Mouse (Mus musculus) adrenal gland, postnatal 10 days (tissue): ENCODE measurements around the gene Wdr89. TPM values are rescaled to one million over a fixed set of nuclear protein-coding genes. Genes with fewer than 3 reads are reported as not detected.
A peak's percentile ranks its signal among the peaks of the same experiment; 100 is the strongest.

Experiments
- DNase-seq: peaks from one replicate; pipeline ENCODE4 v3.0.0; 2021; ENCODE audit warnings: mixed read lengths
- total RNA-seq, 2 experiments: library from RNA; stranded (reverse); gene quantifications; 2 replicates each; pipeline ENCODE4 v1.2.3; 2021

Wdr89 gene
- total RNA-seq, 2 experiments from 2014 or later = 4.8 to 8.3 TPM

DNA sequence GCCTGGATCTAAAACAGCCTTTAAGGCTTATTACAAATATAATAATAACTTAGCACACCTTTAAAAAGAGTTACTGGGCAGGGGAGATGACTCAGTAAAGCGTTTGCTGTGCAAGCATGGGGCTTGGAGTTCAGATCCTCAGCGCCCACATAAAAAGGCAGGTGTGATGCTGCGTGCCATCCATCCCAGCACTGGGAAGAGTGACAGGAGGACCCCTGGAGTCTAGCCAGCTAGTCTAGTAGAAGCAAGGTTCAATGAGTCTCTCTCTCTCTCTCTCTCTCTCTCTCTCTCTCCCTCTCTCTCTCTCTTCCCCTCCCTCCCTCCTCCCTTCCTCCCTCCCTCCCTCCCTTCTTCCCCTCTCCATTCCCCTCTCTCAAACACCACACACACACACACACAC, 53.8 kb downstream of the Wdr89 start:
- no peak for DNase-seq

DNA sequence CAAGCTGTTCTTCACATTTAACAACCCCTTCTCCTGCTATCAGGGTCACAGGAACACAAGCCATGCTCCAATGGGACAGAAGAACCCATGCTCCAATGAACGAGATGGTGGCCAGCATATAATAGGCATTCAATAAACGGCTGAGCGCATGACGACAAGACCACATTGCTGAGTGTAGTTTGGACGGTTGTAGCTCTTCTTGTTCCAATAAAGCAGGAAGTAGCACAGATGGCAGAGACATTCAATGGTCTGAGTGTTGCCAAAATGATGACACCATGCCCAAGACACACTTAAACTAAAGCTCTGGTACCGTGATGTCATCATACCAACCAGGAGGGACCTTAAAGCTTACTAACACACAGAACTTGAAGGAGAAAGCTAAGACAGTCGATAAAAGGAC, 56.6 kb downstream of the Wdr89 start:
- no peak for DNase-seq

DNA sequence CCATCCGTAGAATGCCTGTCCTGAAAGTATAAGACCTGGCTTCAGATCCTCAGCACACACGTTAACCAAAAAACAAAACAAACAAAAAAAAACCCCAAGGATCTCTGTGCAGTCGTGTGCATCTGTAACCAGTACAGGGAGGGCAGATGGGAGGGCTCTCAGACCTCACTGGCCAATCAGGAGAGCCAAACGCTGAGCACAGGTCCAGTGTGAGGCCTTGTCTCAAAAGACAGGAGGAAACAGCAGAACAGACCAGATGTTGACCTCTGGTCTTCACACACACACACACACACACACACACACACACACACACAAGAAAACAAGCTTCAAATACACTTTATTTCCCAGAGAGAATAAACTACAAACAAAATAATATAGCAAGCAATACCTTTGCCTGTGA, 69.8 kb downstream of the Wdr89 start:
- peak; percentile 59 for DNase-seq

DNA sequence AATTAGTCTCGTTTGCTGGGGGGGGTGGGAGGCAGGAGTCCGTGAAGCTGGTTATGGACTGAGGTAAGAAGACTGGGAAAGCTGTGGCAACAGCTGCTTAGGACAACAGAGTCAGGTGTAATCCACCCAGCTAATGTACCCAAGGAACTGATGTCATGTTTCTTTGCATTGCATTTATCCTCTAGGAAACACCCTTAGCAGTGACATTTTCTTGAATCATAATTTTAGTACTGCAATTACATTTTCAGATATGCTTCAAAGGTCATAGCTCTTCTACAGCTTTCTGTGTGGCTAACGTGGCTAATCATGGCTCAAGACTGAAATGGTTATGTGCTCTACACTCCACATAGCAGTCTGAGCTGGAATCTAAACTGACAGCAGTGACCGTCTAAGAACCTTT, 70.3 kb downstream of the Wdr89 start:
- DNase-seq = no peak

DNA sequence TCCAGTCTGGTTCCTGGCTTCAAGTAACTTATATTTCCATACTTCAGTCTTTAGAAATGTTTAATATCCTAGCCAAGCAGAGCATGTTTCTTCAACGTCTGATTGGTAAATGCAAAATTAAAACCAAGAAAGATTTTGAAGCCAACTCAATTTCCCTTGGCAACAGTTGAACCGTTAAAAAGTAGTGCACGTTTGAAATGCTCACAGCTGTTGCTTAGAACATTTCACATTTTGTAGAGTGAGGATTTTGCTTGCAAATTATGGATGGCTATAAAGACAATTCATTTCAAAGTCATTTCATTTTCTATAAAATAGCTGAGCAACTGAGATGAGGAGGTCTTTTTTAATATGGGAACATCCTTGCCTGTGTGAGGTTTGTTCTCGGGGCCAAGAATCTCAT, 71.6 kb downstream of the Wdr89 start:
- DNase-seq = no peak

DNA sequence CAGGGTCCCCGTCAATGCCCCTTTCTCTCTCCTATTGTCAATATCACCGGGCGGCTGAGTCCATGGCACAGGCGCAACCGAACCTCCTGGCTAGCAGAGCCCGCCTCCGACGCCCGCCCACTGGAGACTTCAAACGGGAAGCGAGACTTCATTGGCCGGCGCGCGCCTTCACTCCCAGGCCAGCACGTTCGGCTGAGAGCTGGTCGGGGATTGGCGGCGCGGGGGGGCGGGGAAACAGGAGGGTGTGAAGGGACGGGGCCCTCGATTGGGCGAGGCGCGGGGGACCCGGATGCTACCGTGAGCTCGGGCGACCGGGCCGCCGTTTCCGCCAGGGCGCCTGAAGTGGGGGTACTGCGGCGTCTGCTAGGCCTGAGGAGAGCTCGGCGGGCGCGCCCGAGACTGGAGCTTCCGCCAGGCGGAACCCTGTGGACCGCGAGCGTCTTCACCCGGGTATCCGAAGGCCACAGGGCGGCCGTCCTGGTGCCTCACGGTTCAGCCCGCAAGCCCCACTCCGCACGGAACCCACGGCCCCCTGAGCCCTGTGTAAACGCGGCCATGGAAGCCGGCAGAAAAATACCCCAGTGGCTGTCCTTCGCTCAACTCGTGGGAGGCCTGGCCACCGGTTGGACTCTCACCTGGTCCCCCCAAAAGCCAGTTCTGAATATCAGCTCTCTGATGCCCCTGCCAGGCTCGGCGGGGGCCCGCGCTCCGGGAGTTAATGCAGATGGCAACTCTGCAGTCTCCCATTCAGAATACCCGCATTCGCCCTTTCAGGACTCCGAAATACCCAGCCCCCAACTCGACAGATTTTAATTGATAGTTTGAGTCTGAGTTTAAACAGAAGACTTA, 73.0 kb downstream of the Wdr89 start, which contains the start of gene Ppp2r5e:
Ppp2r5e (minus strand) TSS at position 92 of the 849 bp plus-strand sequence.
- DNase-seq = peak; percentile 100

DNA sequence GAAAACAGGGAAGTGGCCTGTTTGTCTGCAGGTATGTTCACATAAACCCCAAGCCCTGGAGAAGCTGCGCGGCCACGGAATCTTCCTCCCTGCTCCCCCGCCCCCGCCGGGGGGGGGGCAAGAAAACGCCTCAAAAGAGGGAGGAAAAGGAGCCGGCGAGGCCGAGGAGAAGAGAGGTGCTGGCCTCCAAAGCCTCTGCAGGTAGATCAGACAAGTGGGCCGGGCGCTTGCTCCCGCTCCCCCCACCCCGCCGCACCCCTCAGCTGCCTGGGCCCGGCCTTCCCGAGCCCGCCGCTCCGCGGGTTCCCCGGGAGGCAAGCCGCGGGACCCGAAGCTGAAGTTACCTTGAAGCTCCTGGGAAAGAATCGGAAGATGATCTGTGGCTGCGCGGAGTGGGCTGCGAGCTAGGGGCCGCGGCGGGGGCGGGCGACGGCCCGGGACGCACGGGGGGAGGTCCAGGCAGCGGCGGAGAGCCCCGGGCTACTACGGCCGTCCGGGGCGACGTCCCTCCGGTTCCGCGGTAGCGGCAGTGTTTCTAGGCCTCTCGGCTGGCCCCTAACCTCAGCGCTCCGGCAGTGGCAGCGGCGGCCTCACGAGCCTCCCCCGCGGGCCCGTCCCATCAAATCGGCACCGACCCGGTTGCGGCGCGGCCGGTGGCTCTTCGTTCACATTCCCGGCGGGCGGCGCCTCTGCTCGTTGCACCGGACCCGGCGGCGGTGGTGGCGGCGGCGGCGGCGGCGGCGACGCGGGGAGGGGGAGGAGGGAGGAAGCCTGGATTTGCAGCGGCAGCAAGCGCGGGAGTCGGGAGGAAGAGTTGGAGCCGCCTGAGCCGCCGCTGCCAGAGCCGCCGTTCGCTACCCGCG, 73.8 kb downstream of the Wdr89 start:
- DNase-seq = peak; percentile 59

DNA sequence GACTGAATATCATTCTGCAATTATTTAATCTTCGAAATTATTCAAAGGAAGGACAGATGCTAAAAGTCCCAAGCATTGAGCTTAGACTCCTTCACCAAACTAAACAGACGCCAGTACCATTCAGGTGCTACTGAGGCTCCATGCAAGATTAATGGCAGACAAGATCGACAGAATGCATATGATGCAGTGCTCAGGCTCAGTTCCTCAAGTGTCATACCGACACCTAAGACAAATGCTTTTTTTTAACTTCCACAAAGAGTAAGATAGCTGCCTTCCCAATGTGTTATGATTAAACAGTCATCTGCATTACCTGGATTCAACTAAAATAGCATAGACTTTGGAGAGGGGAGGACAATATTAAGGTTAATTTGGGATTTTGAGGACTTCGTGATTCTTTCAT, 74.9 kb downstream of the Wdr89 start:
- no peak for DNase-seq

DNA sequence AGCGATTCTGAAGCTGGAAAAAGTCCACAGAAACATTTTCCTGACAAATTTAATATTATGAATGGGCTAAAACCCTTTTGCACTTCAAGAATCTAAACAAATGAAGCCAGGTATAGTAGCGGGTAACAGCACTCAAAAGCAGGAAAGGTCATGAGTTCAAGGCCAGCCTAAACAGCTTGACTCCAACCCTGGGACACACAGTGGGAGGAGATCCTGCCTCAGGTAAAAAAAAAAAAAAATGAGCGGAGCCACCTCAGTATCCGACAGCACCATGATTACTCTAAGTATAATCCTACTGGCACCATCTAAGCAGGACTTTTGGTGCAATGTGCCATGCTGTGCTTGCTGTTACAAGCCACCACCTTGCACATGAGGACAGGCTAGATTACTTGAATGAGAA, 75.5 kb downstream of the Wdr89 start:
- DNase-seq = no peak

DNA sequence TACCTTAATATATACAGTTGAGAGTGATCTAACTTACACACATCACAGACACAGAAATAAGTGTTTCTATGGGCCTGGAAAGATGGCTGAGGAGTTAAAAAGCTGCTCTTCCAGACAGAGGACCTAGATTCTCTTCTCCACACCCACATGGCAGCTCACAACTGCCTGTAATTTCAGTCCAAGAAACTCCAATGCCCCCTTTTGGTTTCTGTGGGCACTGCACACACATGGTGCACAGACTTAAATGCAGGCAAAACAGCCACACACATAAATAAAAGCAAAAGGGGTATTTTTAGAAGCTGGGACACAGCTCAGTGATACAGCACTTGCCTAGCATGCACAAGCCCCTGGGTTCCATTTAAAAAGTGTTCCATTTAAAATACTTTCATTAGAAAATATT, 81.8 kb downstream of the Wdr89 start:
- no peak for DNase-seq

DNA sequence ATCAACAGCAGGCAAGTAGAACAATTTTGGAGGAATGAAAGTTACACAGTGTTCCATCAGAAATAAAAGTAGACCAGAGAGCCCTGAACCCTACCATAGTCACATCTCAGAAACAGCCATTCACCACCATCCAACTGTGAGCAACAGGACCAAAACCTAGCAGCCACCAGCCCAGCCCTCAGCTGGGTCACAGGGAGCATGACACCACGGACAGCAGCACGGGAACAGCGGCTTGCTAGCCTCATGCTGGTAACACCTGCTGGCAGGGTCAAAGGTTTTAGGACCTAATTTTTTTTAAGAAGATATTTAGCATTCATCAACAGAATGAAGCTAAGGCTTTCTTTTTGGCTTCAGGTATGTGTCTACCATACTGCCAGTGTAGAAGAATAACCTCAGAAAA, 85.6 kb downstream of the Wdr89 start:
- no peak for DNase-seq

Other genes starting within 250 kb of the Wdr89 start
- 10 to 100 TPM; 38.1 to 41.3 TPM for gene Ppp2r5e, start 73.3 kb downstream of the Wdr89 start, total RNA-seq
- gene Sgpp1, start 66.2 kb upstream of the Wdr89 start, total RNA-seq = 10 to 100 TPM; 42.7 to 57.5 TPM
- gene Syne2, start 148.6 kb upstream of the Wdr89 start, total RNA-seq = 10 to 100 TPM; 46.8 to 78.3 TPM